Mouse (Mus musculus): ENCODE data around the gene Rprd2. TPM values are rescaled to one million over a fixed set of nuclear protein-coding genes. Genes with fewer than 3 reads are reported as not detected.
A peak's percentile ranks its signal among the peaks of the same experiment; 100 is the strongest.

Rprd2 gene
- polyA plus RNA-seq, 1 experiment from 2014 or later = 35.3 TPM

DNA sequence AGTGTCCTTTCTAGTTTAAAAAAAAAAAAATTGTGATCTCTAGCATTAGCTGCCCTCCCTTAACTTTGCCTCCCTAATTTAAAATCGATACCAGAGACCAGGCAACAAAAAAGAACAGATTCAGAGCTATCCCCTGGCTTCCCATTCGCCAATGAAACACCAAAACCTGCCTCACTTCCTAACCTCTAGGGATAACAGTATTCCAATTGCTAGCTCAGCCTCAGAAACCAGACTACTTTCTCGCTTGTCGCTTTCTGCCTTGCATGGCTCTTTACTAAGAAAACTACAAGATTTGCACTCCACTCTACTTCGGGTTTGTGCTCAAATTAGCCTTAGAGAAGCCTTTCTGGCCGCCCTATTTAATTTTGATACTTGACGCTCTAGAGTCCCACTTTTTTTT, 37.5 kb upstream of the Rprd2 start:
- ChIA-PET CTCF (interaction anchor here (1.3 kb wide), 1 partner anchor 108 kb away, joined by 6 read pairs; no protein-coding TSS in a partner anchor), POLR2A (interaction anchor here (0.7 to 1.8 kb wide), 4 partner anchors 13 to 406 kb away, joined by 3 to 5 read pairs (median 4); no protein-coding TSS in a partner anchor)
- in situ Hi-C loops (cut with MboI; ENCODE audit: low pct_unique_long_range_greater_than_20kb) = no loop called here
- TF ChIP-seq CTCF (IDR thresholded peaks at IDR 0.05) = no peak
- DNase-seq (ENCODE audit: low read depth, low spot score) (no peak), ATAC-seq (peak; percentile 14)
- H3K27me3 ChIP-seq = no peaks in the 10 kb centered on the region

DNA sequence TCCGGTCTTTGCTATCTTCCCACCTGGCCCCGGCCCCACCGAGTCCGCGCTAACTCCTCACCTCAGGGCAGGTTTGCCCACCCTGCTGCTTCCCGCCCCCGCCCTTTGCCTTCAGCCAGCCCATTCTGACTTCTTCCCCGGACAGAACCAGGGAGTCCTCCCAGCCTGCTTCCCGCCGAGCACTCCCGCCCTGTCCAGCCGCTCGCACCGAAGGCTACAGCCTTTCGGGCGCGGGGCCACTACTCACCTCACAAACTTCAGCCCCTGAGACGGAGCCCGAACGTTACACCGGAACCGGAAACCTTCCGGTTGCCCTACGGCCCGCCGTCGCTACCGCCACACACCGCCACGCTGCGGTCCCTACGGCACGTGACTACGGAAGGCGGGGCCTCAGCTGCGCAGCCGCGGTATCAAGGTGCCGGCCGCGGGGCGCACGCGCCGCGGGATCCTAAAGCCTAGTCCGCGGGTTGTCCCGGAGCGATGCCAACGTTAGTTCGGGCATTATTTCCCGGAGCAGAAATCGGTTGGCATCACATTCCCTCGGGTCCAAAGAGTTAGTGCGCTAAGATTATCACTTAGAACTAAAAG, 36.9 kb upstream of the Rprd2 start, which contains the start of gene Prpf3:
Prpf3 (minus strand) TSS at position 384 of the 588 bp plus-strand sequence.
- H3K27me3 ChIP-seq = no peaks in the 10 kb centered on the region
- peak; percentile 80 for ATAC-seq
- DNase-seq (ENCODE audit: low read depth, low spot score) = peak; percentile 82
- ChIA-PET CTCF (interaction anchor here (1.3 kb wide), 1 partner anchor 108 kb away, joined by 6 read pairs; no protein-coding TSS in a partner anchor), POLR2A (interaction anchor here (0.7 to 1.8 kb wide), 4 partner anchors 13 to 406 kb away, joined by 3 to 5 read pairs (median 4); no protein-coding TSS in a partner anchor)
- no peak for TF ChIP-seq CTCF (IDR thresholded peaks at IDR 0.05)
- in situ Hi-C loops (cut with MboI; ENCODE audit: low pct_unique_long_range_greater_than_20kb) = no loop called here

DNA sequence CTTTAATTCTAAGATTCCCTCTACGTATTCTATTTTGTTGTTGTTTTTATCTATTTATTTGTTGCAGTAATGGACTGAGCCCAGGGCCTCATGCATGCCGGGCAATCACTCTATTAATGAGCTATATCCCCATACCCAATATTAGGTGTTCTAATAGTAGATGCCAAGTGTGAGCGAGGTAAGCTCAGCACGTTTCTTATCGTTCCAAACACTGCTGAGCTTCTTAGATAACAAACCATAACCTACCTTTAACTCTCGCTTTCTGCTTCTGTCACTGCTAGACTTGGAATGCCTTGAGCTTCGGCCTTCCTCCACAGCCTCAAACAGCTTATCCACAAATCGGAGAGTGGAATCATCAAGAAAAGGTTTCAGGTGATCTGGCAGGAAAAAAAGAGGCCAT, 32.7 kb upstream of the Rprd2 start:
- H3K27me3 ChIP-seq = no peaks in the 10 kb centered on the region
- POLR2A ChIA-PET = no interaction called here

DNA sequence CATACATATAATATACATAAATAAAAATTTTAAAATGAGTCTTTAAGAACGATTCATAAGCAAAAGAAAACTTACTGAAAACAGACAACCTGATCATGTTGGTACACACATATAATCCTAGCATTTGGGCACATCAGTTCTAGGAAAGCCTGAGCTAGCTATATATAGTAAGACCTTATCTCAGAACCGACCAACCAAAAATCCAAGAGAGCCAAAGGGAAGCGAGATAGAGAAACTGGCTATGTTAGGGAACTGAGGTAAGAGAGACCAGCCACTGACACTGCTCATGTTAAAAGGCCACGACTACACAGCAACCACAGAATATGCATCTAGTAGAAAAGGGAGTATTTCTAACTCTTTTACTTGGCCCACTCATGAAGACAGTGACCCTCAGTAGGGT, 31.9 kb upstream of the Rprd2 start:
- DNase-seq (ENCODE audit: low read depth, low spot score) (no peak), ATAC-seq (no peak)
- CTCF ChIA-PET = interaction anchor here (1.0 kb wide), 1 partner anchor 116 kb away, joined by 4 read pairs; no protein-coding TSS in a partner anchor
- POLR2A ChIA-PET = interaction anchor here (0.7 to 0.8 kb wide), 2 partner anchors 17 to 23 kb away, joined by 3 read pairs; no protein-coding TSS in a partner anchor
- in situ Hi-C loops (cut with MboI; ENCODE audit: low pct_unique_long_range_greater_than_20kb) = no loop called here
- no peak for TF ChIP-seq CTCF (IDR thresholded peaks at IDR 0.05)
- no peaks in the 10 kb centered on the region for H3K27me3 ChIP-seq

More for the DNA sequence above, 32.7 kb upstream of the Rprd2 start:
- CTCF ChIA-PET = no interaction called here
- ATAC-seq = no peak
- no peak for DNase-seq (ENCODE audit: low read depth, low spot score)
- no peak for TF ChIP-seq CTCF (IDR thresholded peaks at IDR 0.05)
- in situ Hi-C loops (cut with MboI; ENCODE audit: low pct_unique_long_range_greater_than_20kb) = no loop called here

DNA sequence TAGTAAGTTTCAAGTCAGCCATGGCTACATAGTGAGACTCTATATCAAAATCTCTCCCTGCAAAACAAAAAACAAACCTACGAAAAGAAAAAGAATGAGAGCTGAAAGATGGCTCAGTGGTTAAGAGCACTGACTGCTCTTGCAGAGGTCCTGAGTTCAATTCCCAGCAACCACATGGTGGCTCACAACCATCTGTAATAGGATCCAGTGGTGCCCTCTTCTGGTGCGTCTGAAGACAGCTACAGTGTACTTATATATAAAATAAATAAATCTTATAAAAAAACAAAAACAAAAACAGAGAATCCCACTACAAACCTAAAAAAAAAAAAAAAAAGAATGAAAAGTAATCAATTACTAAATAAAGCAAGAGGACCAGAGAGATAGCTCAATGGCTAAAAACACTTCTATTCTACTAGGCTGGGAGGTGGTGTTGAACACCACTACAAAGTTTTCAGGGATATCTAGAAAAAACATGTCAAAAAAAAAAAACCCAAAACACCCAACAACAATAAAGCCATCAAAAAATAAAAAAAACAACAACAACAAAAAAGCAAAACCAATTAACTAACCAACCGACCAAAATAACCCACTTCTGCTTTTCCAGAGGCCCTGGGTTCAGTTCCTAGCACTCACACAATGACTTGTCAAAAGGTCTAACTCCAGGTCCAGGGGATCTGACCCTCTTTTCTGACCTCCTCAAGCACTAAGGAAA, 24.0 kb upstream of the Rprd2 start:
- TF ChIP-seq CTCF (IDR thresholded peaks at IDR 0.05) = peak; percentile 60
- POLR2A ChIA-PET = interaction anchor here (0.7 kb wide), 1 partner anchor 25 kb away, joined by 6 read pairs; no protein-coding TSS in a partner anchor
- no peak for DNase-seq (ENCODE audit: low read depth, low spot score)
- no peak for ATAC-seq
- in situ Hi-C loops (cut with MboI; ENCODE audit: low pct_unique_long_range_greater_than_20kb) = no loop called here
- CTCF ChIA-PET = interaction anchor here (0.6 to 3.6 kb wide), 7 partner anchors 10 to 820 kb away, joined by 3 to 11 read pairs (median 3); no protein-coding TSS in a partner anchor
- H3K27me3 ChIP-seq = no peaks in the 10 kb centered on the region

DNA sequence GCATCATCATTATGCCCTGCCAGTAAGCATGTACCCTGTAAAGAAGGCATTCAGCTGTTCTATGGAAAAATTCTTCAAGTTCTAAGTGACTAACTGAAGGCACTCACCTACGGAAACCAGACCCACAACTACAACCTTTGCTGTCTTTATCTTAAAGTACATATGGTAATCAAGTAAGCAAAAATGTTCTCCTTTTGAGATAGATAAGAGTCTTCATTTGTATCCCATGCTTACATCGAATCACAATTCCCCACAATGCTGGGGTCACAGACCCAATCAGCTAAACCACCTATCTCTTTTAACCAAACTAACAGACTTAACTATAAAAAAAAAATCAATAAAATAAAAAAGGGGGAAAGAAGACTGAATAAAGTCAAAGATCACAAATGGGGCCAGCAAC, 20.6 kb upstream of the Rprd2 start:
- ATAC-seq = no peak
- ChIA-PET POLR2A (no interaction called here), CTCF (interaction anchor here (1.2 to 1.8 kb wide), 2 partner anchors 8 to 18 kb away, joined by 3 to 5 read pairs; no protein-coding TSS in a partner anchor)
- no peaks in the 10 kb centered on the region for H3K27me3 ChIP-seq
- TF ChIP-seq CTCF (IDR thresholded peaks at IDR 0.05) = no peak
- no peak for DNase-seq (ENCODE audit: low read depth, low spot score)
- in situ Hi-C loops (cut with MboI; ENCODE audit: low pct_unique_long_range_greater_than_20kb) = loop anchor here (10.0 kb wide), 1 partner anchor 324 kb away; no protein-coding TSS in a partner anchor

DNA sequence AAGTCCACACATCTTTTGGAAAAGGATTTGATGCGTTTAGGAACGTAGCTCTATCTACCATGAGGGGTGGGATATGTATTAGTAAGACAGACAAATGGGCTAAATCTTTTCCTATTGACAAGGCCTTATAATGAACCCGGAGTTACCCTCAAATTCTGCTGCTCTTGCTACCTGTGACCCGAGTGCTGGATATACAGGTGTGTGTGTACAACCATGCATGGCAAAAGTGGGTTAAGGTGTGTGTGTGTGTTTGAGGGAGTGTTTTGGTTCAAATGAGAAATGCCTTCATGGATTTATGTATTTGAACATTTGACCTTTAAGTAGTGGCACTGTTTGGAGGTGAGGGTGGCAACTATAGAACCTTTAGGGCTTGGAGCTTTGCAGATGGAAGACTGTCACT, 10.4 kb upstream of the Rprd2 start:
- no peaks in the 10 kb centered on the region for H3K27me3 ChIP-seq
- no peak for DNase-seq (ENCODE audit: low read depth, low spot score)
- peak; percentile 2 for TF ChIP-seq CTCF (IDR thresholded peaks at IDR 0.05)
- POLR2A ChIA-PET = no interaction called here
- CTCF ChIA-PET = interaction anchor here (1.3 to 1.9 kb wide), 2 partner anchors 9 to 12 kb away, joined by 3 to 11 read pairs; no protein-coding TSS in a partner anchor
- no peak for ATAC-seq
- in situ Hi-C loops (cut with MboI; ENCODE audit: low pct_unique_long_range_greater_than_20kb) = no loop called here

DNA sequence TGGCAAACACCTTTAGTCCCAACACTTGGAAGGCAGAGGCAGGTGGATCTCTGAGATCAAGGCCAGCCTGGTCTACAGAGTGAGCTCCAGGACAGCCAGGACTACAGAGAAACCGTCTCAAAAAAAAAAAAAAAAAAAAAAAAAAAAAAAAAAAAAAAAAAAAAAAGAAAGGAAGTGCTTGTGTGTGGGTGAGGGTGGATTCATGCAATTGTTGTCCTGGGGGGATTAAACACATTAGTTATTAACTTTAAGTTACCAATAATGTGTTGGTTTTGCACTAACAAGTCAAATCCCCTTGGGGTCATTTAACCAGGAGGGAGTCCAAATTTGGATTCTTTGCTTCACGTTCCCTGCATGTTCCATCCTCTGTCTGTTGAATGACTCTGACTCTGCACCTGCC, 7.6 kb upstream of the Rprd2 start:
- in situ Hi-C loops (cut with MboI; ENCODE audit: low pct_unique_long_range_greater_than_20kb) = no loop called here
- ChIA-PET CTCF (interaction anchor here (0.8 to 1.0 kb wide), 2 partner anchors 10 to 16 kb away, joined by 3 read pairs; no protein-coding TSS in a partner anchor), POLR2A (interaction anchor here (0.6 kb wide), 1 partner anchor 154 kb away, joined by 6 read pairs; no protein-coding TSS in a partner anchor)
- DNase-seq (ENCODE audit: low read depth, low spot score) = no peak
- H3K27me3 ChIP-seq = no peaks in the 10 kb centered on the region
- no peak for TF ChIP-seq CTCF (IDR thresholded peaks at IDR 0.05)
- no peak for ATAC-seq

DNA sequence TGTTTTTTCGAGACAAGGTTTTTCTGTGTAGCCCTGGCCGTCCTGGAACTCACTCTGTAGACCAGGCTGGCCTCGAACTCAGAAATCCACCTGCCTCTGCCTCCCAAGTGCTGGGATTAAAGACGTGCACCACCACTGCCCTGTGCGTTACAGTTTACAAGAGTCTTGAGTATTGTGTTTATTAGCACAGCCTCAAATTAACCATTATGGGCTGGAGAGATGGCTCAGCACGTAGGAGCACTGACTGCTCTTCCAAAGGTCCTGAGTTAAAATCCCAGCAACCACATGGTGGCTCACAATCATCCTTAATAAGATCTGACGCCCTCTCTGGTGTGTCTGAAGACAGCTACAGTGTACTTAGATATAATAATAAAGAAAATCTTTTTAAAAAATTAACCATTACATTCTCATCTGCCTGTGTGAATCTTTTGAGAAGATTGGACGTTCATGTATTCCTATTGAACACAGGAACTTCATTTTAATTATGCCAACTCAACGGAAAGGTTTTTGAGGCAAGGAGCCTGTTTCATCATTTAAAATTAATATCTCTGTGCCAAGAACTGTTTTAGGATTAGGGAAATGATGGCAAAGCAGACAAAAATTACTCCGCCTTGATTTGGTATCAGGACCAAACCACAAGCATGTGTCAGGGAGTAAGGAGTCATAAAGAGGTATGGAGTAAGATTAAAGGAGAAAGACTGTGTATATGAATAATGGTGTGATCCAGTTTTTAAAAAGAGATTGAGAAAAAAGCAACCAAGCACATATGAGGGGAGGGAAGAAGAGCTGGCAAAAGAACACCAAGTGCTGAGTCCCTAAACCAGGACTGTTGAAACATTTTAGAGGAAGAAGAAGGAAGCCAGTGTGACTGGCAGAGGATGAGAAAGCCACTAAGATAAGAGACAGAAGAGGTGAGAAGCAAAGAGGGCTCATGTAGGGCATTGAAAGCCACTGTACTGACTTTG, 1.7 kb upstream of the Rprd2 start:
- POLR2A ChIA-PET = interaction anchor here (0.6 to 1.2 kb wide), 4 partner anchors 16 to 297 kb away, joined by 3 to 9 read pairs (median 4); no protein-coding TSS in a partner anchor
- CTCF ChIA-PET = interaction anchor here (0.7 to 1.3 kb wide), 3 partner anchors 19 to 187 kb away, joined by 3 to 4 read pairs (median 3); no protein-coding TSS in a partner anchor
- in situ Hi-C loops (cut with MboI; ENCODE audit: low pct_unique_long_range_greater_than_20kb) = no loop called here
- DNase-seq (ENCODE audit: low read depth, low spot score) (no peak), ATAC-seq (no peak)
- no peak for TF ChIP-seq CTCF (IDR thresholded peaks at IDR 0.05)
- H3K27me3 ChIP-seq = no peaks in the 10 kb centered on the region

All from Patski (cell line).